Mouse (Mus musculus): ENCODE measurements at regions not wholly inside any gene's neighbourhood (a gene's known extent, or its start where the extent isn't known, plus 50 kb on each side); places are given as distances from the start of the nearest gene placed in this dataset.

DNA sequence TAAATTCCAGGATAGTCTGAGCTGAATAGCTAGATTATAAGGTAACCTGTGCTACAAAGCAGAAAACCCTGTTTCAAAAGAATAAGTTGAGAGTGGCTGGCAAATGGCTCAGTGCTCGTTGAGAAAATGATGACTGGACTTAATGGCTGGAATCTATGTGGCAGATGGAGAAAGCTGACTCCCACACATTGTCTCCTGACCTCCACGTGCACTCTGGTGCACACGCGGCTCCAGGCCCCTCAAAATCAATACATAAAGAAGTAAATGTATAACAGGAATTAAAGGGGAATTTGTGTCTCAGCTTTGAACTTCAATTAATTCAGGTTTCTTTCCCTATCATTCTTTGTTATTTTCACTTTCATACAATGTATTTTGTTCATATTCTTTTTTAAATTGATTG lies 162.2 kb upstream of the Rxylt1 start:
- no peak for TF ChIP-seq POLR2A (IDR thresholded peaks at IDR 0.05; ENCODE audit: low read depth, low read length)
- TF ChIP-seq CTCF (conservative IDR thresholded peaks at IDR 0.05; ENCODE audit: insufficient read depth, insufficient read length, low read depth, low read length), result no peak

Measured in kidney, adult 2 months (tissue).